Mouse (Mus musculus): ENCODE results near the gene Gm21776.
"Not testable (repeated sequence)": the region's sequence is repeated elsewhere in the genome, so short reads cannot be mapped to it uniquely, and the experiment has no call there.

Gm21776 gene

DNA sequence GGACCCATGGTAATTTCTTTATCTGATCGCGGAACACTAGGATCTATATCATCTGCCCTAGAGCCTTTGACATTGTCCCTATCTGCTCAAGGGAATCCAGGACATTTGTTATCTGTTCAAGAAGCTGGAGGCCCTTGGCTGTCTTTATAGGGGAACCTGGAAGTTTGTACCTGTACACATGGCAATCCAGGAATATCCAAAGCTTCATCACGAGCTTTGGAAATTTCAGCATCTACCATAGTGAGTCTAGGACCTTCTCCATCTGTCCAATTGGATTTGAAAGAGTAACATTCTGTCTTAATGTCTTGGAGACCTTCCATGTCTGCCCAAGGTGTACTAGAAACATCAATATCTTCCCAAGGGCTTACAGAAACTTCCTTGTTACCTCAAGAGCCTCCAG is at the start of gene Gm21776:
Gene Gm21776, plus strand, starts transcription at position 301 of the 400 bp plus-strand sequence.
- not testable (repeated sequence) for DNase-seq (ENCODE audit: low read depth)
